Mouse (Mus musculus) R1 (cell line): ENCODE results near the gene Ppp5c.
A peak's percentile ranks its signal among the peaks of the same experiment; 100 is the strongest.

Experiments used
- DNase-seq: peaks from one replicate; pipeline ENCODE4 v3.0.0-alpha.2; 2018; ENCODE audit warnings: low read depth, low spot score

Gene Ppp5c

GRCm38 (mm10) chr7:17054325-17054989, 26.7 kb upstream of the Ppp5c start:
- no peak for DNase-seq

GRCm38 (mm10) chr7:17050933-17051594, 23.3 kb upstream of the Ppp5c start:
- DNase-seq = peak; percentile 79

GRCm38 (mm10) chr7:17050491-17050890, 22.8 kb upstream of the Ppp5c start:
- no peak for DNase-seq

GRCm38 (mm10) chr7:17048431-17049190, 20.9 kb upstream of the Ppp5c start:
- no peak for DNase-seq

- DNase-seq = peak; percentile 91
Observed at GRCm38 (mm10) chr7:17047041-17047682, 19.4 kb upstream of the Ppp5c start.

GRCm38 (mm10) chr7:17045743-17046142, 18.0 kb upstream of the Ppp5c start:
- peak; percentile 49 for DNase-seq

- no peak for DNase-seq
Observed at GRCm38 (mm10) chr7:17039373-17039772, 11.6 kb upstream of the Ppp5c start.

GRCm38 (mm10) chr7:17038018-17038695, 10.4 kb upstream of the Ppp5c start:
- DNase-seq = no peak

- no peak for DNase-seq
Observed at GRCm38 (mm10) chr7:17030239-17030638, 2.5 kb upstream of the Ppp5c start.

GRCm38 (mm10) chr7:17028923-17029322, 1.2 kb upstream of the Ppp5c start:
- DNase-seq = no peak

GRCm38 (mm10) chr7:17026710-17027587, 775 bp downstream of the Ppp5c start:
- peak; percentile 89 for DNase-seq

GRCm38 (mm10) chr7:17025896-17026622, 1.7 kb downstream of the Ppp5c start:
- no peak for DNase-seq

GRCm38 (mm10) chr7:17025505-17025894, 2.2 kb downstream of the Ppp5c start:
- DNase-seq = no peak

- no peak for DNase-seq
Observed at GRCm38 (mm10) chr7:17024814-17025504, 2.8 kb downstream of the Ppp5c start.

- DNase-seq = no peak
Observed at GRCm38 (mm10) chr7:17024141-17024540, 3.6 kb downstream of the Ppp5c start.

- DNase-seq = no peak
Observed at GRCm38 (mm10) chr7:17023701-17024100, 4.0 kb downstream of the Ppp5c start.

- no peak for DNase-seq
Observed at GRCm38 (mm10) chr7:17022176-17022575, 5.5 kb downstream of the Ppp5c start.

- DNase-seq = no peak
Observed at GRCm38 (mm10) chr7:17019426-17020166, 8.1 kb downstream of the Ppp5c start.

GRCm38 (mm10) chr7:17017921-17018320, 9.8 kb downstream of the Ppp5c start:
- no peak for DNase-seq
